Mouse (Mus musculus) spleen, adult 12 weeks (tissue): ENCODE measurements around the gene Ciapin1.

ENCODE experiments used
- DNase-seq: peaks from one replicate; pipeline ENCODE4 v3.0.0; 2022; ENCODE audit warnings: low spot score

Ciapin1 gene

DNA sequence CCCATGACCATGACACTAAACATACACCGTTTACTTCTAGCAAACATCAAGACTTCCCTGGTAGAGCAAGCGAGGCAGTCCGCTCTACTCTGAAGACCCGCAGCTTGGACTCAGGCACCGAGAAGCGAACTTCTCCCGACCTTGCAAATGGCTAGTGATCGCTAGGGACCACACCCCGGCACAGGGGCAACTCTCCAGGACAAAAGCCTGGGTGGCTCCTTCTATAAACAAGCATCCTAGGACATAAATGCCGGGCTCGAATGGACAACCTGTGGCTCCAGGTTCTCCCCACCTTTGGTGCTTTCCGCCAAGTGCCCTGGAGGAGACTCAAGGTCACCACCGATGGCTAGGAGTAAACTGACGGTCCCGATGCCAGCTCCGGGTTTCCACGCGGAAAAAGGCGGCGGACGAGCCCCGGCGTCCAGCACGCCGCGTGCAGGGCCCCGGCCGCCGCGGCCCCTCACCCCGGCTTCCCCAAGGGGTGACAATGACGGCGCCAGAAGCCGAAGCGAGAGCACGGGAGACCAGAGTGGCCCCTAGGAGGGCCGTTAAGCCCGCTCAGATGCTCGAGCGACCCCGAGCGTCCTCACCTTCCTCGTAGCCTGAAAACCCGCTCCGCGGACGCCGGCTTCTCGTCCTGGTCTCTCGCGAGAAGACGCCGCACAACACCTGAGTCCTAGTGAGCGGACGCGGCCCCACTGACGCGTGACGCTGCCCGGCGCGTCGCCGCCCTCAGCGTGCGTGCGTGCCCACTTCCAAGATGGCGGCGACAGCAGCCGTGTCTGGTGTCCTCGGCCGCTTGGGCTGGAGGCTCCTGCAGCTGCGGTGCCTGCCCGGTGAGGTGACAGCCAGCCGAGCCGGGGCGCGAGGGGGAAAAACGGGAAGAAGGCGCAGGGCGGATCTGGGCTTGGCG, at the start of gene Ciapin1, which contains the start of gene Coq9:
TSS of gene Ciapin1 (minus strand) at position 697 of the 913 bp plus-strand sequence.
TSS of gene Coq9 (plus strand) at position 660 of the 913 bp plus-strand sequence.
- DNase-seq: peak; percentile 92

GRCm38 (mm10) chr8:94880742-94881141, 42.6 kb upstream of the Ciapin1 start:
- no peak for DNase-seq

GRCm38 (mm10) chr8:94876820-94877219, 38.7 kb upstream of the Ciapin1 start:
- no peak for DNase-seq

DNA sequence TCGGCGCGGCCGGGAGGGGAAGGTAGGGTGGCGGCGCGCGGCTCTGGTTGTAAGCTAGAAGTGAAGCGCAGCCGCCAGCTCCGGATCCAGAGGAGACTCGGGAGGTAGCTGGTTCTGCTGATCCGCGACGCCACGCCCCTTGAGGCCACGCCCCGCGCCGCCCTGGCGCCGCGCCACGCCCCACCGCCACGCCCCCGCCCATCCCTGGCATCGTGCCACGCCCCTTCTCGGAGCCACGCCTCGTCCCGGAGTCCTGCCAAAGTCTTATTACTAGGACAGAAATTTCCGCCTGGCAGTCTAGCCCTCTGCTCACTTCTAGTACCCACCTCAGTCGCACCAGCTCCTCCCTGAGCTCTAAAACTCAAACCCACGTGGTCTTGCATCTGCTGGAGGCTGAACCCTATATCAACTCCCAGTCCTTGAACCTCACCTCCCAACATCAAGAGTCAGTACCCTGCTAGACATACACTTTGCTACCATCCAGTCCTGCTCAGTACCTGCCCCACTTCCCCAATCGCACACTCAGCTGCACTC, 38.1 kb upstream of the Ciapin1 start, which contains the start of gene Dok4:
TSS of gene Dok4 (minus strand) at position 134 of the 534 bp plus-strand sequence.
- peak; percentile 84 for DNase-seq

- DNase-seq: no peak
Observed at GRCm38 (mm10) chr8:94875871-94876150, 37.7 kb upstream of the Ciapin1 start.

GRCm38 (mm10) chr8:94875096-94875870, 37.1 kb upstream of the Ciapin1 start:
- no peak for DNase-seq

DNA sequence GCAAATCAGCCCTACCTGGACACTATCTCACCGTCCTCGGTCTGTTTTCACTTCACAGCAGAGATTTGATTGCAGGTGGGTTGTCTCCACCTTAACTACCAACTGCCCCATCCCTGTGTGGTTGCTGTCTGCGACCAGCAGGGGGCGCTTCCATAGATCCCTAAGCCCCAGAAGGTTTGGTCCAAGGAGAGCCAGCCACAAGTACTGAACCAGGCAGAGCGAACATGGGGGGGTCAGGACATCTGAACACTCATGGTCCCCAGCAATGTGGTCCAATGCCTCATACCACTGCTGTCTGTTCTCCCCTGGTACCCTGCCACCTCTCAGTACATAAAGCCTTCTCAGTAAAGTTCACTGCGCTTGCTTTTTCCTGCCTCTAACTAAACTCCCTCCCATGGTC, 36.2 kb upstream of the Ciapin1 start:
- peak; percentile 69 for DNase-seq

DNA sequence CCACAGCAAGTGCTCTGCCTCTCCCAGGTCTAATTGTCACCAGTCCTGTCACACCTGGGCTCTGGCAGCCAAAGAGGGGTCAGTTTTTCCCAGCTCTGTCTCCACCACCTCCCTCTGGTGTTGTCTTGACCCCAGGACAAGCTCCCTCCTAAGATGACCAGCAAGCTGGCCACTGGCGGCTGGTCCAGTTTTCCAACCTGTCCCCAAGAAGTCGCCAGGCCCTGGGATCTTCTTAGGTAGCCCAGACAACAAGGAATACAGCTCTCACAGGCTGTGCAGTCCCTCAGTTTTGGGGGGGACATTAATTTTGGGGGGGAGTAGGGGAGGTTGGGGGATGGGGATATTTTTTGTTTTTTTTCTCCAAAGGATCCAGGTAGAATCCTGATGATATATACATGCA, 34.4 kb upstream of the Ciapin1 start:
- no peak for DNase-seq

- no peak for DNase-seq
Observed at GRCm38 (mm10) chr8:94872156-94872555, 34.0 kb upstream of the Ciapin1 start.

GRCm38 (mm10) chr8:94871108-94871894, 33.1 kb upstream of the Ciapin1 start:
- no peak for DNase-seq

DNA sequence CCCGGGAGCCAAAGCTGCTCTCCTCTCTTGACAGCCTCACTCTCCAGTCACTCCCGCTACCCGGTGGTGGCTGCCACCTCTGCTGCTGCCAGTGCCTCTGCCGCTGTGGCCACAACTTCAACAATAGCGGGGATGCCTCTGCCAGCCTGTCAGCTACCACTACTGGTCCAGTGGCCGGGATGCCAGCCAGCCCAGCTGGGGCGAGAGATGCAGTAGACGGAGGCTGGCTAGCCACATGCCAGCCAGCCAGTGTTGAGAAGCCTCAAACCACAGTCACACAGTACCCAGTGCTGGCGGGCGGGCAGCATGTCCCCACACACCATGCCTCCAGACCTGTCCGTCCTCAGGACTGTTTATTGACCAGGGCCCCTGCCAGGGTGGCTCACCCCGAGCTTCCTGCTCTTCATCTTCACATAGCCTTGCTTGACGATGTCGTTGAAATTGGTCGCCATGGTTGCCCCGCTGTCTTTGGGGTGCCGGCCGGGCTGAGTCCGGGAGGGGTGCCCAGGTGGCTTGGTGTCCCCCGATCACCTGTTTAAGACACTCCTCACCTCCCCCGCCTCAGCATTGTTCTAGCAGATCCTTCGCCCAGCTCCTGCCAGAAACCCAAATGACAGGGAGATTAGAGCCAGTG, 32.4 kb upstream of the Ciapin1 start:
- no peak for DNase-seq

DNA sequence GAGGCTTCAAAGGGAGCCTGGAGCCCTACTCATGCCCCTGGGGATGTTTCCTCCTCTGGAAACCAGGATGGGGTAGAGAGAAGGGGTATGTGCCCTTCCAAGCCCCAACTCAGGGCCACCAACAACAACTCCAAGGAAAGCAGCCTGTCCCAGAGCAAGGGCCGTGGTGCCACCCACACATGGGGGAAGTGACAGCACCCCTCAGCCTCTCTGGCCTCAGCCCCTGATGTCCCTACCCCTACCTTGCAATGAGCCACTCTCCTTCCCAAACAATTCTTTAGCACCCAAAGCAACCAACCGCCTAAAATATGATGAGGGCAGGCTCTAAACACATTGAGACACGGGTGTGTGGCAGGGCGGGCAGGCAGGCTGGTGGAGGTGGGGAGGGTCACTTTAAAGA, 31.8 kb upstream of the Ciapin1 start:
- DNase-seq: no peak

- DNase-seq: no peak
Observed at GRCm38 (mm10) chr8:94869146-94869545, 31.0 kb upstream of the Ciapin1 start.

- no peak for DNase-seq
Observed at GRCm38 (mm10) chr8:94866921-94867320, 28.8 kb upstream of the Ciapin1 start.

DNA sequence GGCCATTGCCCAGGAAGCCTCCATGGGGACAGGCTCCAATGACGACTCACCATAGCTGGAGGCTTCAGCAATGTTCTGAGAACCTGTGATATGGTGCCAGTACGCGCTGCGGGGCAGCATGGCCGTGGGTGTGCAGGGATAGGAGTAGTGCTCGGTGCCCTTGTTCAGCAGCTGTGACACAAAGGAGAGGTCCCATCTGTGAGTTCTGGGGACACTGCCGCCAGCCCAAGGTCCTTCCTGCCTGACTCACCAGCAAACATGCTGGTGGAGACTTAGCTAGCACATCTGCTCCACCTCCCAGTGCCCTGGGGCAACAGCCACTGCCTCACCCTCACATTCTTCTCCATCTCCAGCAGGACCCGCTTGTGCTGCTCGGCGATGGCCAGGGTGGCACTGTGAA, 27.1 kb upstream of the Ciapin1 start:
- DNase-seq: no peak

- DNase-seq: no peak
Observed at GRCm38 (mm10) chr8:94863897-94864673, 25.9 kb upstream of the Ciapin1 start.

GRCm38 (mm10) chr8:94862487-94863220, 24.5 kb upstream of the Ciapin1 start:
- DNase-seq: no peak

DNA sequence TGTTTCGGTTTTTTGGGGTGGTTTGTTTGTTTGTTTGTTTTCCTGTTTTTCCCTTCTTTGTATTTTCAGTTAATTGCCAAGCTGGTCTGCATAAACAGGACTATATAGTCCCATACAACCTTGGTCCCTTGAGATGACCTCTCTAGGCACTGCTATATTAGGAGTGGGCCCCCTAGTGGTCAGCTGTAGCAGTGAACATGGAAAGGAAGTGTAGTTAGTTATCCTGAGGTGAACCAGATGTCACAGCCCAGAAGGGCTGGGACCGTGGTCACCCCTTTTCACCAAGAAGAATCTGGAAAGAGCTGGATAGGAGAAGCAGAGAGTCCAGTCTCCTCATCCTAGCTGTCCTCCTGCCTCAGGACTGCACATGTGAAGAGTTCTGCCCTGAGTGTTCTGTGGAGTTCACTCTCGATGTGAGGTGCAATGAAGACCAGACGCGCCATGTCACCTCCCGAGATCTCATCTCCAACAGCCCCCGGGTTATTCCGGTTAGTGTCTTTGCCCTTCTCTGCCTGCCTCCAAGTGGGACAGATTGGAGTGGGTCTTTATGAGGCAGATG, 23.3 kb upstream of the Ciapin1 start:
- peak; percentile 69 for DNase-seq

DNA sequence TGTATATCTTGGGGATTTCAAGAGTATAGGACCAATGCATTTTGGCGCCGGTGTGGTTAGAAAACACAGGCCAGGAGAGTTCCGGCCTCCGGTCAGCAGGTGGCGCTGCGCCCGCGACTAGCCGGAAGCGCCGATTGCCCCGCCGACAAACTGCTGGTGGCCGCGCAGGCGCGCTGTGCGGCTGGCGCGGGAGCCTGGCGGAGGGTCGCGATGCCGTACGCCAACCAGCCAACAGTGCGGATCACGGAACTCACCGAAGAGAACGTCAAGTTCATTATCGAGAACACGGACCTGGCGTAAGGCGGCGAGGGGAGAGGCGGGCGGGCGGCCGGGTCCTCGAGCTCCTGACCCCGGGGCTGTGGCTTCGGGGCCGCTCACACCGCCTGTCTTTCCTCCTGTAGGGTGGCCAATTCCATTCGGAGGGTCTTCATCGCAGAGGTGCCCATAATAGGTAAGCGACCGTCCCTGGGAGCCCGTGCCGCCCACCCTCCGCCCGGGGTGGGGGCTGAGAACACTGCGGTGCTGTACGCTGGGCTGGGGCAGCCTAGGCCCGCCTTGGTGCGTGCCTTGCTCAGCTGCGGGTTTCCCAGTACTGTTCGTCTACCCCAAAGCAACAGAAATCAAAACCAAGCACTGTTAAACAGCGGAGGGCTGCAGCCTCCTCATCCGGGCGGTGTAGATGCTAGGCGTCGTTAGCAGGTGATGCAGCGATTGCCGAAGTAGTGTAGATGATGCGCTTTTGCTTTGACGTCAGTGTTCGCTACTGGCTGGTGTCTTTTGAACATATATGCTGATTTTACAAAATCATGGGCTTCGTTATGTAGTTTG, 19.4 kb upstream of the Ciapin1 start, which contains the start of gene Polr2c:
TSS of gene Polr2c (plus strand) at position 105 of the 828 bp plus-strand sequence.
- DNase-seq: peak; percentile 86
